Mouse (Mus musculus): ENCODE results near the gene Capns1.

- TF ChIP-seq CTCF (IDR thresholded peaks at IDR 0.05; ENCODE audit: low read depth) (no peak), EP300 (IDR thresholded peaks at IDR 0.05; ENCODE audit: low read depth) (no peak; the same call in 1 of the 2 replicates)
Measured at GRCm38 (mm10) chr7:30169583-30170282, 28.9 kb downstream of the Capns1 start, which contains the start of gene Zfp146.

Measured in heart, postnatal 0 days (tissue).